Mouse (Mus musculus) forelimb bud, embryonic 11.5 days (tissue): ENCODE results near the gene Sbf2.
"Not testable (repeated sequence)": the region's sequence is repeated elsewhere in the genome, so short reads cannot be mapped to it uniquely, and the experiment has no call there.

Experiments used
- DNase-seq: peaks from one replicate; pipeline ENCODE4 v3.0.0-alpha.2; 2012; ENCODE audit warnings: low read depth, low spot score

Gene Sbf2

GRCm38 (mm10) chr7:110392576-110392975 lies 222.1 kb downstream of the Sbf2 start:
- no peak for DNase-seq

GRCm38 (mm10) chr7:110391632-110392031 lies 223.1 kb downstream of the Sbf2 start:
- DNase-seq = no peak

- not testable (repeated sequence) for DNase-seq
Measured at GRCm38 (mm10) chr7:110388889-110389288, 225.8 kb downstream of the Sbf2 start.

- DNase-seq = no peak
Measured at GRCm38 (mm10) chr7:110387565-110387964, 227.2 kb downstream of the Sbf2 start.

- DNase-seq = no peak
Measured at GRCm38 (mm10) chr7:110385482-110385881, 229.2 kb downstream of the Sbf2 start.

- no peak for DNase-seq
Measured at GRCm38 (mm10) chr7:110384343-110384742, 230.4 kb downstream of the Sbf2 start.

- DNase-seq = no peak
Measured at GRCm38 (mm10) chr7:110381625-110382024, 233.1 kb downstream of the Sbf2 start.

GRCm38 (mm10) chr7:110379335-110379914 lies 235.3 kb downstream of the Sbf2 start:
- DNase-seq = no peak

GRCm38 (mm10) chr7:110372529-110372928 lies 242.2 kb downstream of the Sbf2 start:
- no peak for DNase-seq

GRCm38 (mm10) chr7:110362005-110362404 lies 252.7 kb downstream of the Sbf2 start:
- DNase-seq = no peak

GRCm38 (mm10) chr7:110361516-110361915 lies 253.2 kb downstream of the Sbf2 start:
- DNase-seq = no peak

GRCm38 (mm10) chr7:110359391-110359790 lies 255.3 kb downstream of the Sbf2 start:
- DNase-seq = no peak

- no peak for DNase-seq
Measured at GRCm38 (mm10) chr7:110353971-110354370, 260.8 kb downstream of the Sbf2 start.

- no peak for DNase-seq
Measured at GRCm38 (mm10) chr7:110347250-110347649, 267.5 kb downstream of the Sbf2 start.

- DNase-seq = no peak
Measured at GRCm38 (mm10) chr7:110337601-110338000, 277.1 kb downstream of the Sbf2 start.

- DNase-seq = no peak
Measured at GRCm38 (mm10) chr7:110325381-110326110, 289.2 kb downstream of the Sbf2 start.

- DNase-seq = no peak
Measured at GRCm38 (mm10) chr7:110324852-110325251, 289.9 kb downstream of the Sbf2 start.

- no peak for DNase-seq
Measured at GRCm38 (mm10) chr7:110321106-110321505, 293.6 kb downstream of the Sbf2 start.

GRCm38 (mm10) chr7:110318971-110319519 lies 295.7 kb downstream of the Sbf2 start:
- no peak for DNase-seq

- no peak for DNase-seq
Measured at GRCm38 (mm10) chr7:110317412-110317811, 297.3 kb downstream of the Sbf2 start.

GRCm38 (mm10) chr7:110315352-110315751 lies 299.4 kb downstream of the Sbf2 start:
- no peak for DNase-seq

GRCm38 (mm10) chr7:110314401-110314890 lies 300.3 kb downstream of the Sbf2 start:
- no peak for DNase-seq
